Mouse (Mus musculus) embryonic stem cell, embryonic (primary cell): Measurements from ENCODE around the gene Cys1.
"Not testable (repeated sequence)": the region's sequence is repeated elsewhere in the genome, so short reads cannot be mapped to it uniquely, and the experiment has no call there.

ENCODE experiments used
- CTCF ChIA-PET, 4 experiments: fragments of 300-600 bp in 2 of 4; fragments of 350-600 bp in 2 of 4; sonication (Branson Sonifier 250); formaldehyde crosslinking; loops; one replicate each; lab custom pipeline; 2022; ENCODE audit warnings: inconsistent platforms in 2 of 4; lab: Charles Lee
- POLR2A ChIA-PET, 4 experiments: fragments of 300-600 bp in 2 of 4; fragments of 350-600 bp in 2 of 4; sonication (Branson Sonifier 250); formaldehyde crosslinking; loops; one replicate each; lab custom pipeline; 2022; ENCODE audit warnings: antibody characterized with exemption in 4 of 4, inconsistent platforms in 1 of 4; lab: Charles Lee

Cys1 gene

DNA sequence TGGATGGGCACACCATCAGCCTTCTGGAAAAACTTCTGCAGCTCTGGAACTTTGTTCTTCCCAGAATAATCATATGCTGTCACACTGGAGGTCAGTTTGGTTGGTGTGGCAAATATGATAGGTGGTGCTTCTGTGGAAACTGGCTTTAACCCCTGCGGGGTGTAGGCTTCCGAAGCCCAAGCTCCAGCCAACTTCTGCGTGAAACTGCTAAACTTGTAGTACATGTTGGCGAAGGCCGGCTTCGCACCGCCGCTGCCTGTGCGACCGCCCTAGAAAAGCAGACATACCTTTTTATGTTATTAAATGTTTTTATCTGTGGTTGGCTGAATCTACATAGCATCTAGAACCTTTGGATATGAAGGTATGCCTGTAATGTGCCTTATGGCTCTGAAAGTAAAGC is 42.8 kb downstream of the Cys1 start:
- CTCF ChIA-PET = not testable (repeated sequence)
- POLR2A ChIA-PET = interaction anchor here in 1 of 4 experiments (1.5 to 1.6 kb wide), 2 partner anchors 11 to 13 kb away, joined by 4 to 6 read pairs; no protein-coding TSS in a partner anchor

DNA sequence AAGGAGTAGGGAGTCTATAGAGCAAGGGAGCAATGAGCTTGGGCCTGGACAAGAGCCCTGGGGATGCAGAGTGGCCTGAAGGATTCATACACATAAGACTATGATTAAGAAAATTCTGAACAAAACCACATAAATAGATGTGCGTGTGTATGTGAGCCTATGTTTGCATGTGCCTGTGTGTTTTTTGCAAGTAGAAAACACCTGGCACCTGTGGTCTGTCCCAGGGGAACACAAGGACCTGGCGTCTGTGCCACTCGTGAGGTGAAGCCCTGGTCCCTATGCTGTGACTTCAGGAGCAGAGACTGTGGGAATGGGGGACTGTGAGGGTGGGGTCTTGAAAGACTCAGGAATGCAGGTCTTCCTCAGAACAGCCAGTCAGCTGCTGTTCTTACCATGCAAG is 47.0 kb downstream of the Cys1 start:
- CTCF ChIA-PET = interaction anchor here in 2 of 4 experiments (0.7 to 2.1 kb wide), 8 partner anchors 8 to 70 kb away, joined by 3 to 6 read pairs (median 3); partner anchors contain the start of gene Grhl1 (in 1 of the 2)
- POLR2A ChIA-PET = interaction anchor here in 3 of 4 experiments (0.8 to 4.1 kb wide), 16 partner anchors 7 to 74 kb away, joined by 3 to 41 read pairs (median 4); partner anchors contain the start of genes Klf11 (in 2 of the 3) and Rrm2 (in 1 of the 3)

DNA sequence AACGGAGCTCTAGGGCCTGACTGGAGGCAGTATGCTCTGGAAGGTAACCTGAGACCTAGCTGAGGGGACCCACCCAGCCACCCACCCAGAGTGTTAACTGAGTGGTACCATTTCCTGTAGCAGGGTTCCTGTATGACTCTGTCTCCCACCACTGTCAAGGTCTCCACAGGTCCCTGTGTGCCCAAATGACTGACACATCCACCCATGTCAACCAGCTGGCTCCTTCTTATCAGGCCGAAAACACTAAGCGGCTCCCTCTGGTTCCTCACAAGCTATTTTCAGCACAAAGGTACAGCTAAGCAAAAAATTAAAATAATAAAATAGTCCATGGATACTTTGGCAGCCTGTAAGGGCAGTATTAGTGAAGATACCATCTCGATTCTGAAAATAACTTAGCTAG is 47.4 kb downstream of the Cys1 start:
- POLR2A ChIA-PET = interaction anchor here (0.6 to 4.1 kb wide), 17 partner anchors 8 to 329 kb away, joined by 3 to 41 read pairs (median 4); partner anchors contain the start of genes Klf11 (in 2 of the 4) and Rrm2 (in 1 of the 4)
- CTCF ChIA-PET = interaction anchor here in 3 of 4 experiments (0.6 to 2.1 kb wide), 11 partner anchors 8 to 457 kb away, joined by 3 to 14 read pairs (median 3); partner anchors contain the start of gene Grhl1 (in 1 of the 3)

DNA sequence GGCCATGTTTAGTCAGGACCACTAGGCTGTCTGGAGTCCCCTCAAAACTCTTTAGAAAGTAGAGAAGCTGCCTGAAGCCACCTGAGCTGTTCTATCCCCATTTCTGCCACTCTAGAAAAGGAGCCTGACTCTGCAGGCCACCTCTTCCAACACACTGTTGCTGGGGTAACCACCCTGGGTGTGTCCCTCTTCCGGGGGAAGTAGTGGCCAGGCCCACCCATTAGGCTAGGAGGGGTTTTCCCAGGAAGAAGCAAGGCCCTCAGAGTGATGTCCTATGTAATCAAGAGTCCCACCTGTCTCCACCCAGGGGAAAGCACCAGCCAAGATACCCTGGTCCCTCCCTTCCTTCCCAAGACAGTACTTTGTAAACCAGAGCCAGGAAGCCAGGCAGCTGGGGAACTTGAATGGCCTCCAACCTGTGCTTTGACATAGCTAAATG is 47.8 kb downstream of the Cys1 start:
- ChIA-PET CTCF (interaction anchor here in 3 of 4 experiments (0.6 to 2.1 kb wide), 11 partner anchors 8 to 458 kb away, joined by 3 to 14 read pairs (median 3); partner anchors contain the start of gene Grhl1 (in 1 of the 3)), POLR2A (interaction anchor here (0.6 to 4.1 kb wide), 16 partner anchors 8 to 330 kb away, joined by 3 to 41 read pairs (median 4); partner anchors contain the start of genes Klf11 (in 2 of the 4) and Rrm2 (in 1 of the 4))

DNA sequence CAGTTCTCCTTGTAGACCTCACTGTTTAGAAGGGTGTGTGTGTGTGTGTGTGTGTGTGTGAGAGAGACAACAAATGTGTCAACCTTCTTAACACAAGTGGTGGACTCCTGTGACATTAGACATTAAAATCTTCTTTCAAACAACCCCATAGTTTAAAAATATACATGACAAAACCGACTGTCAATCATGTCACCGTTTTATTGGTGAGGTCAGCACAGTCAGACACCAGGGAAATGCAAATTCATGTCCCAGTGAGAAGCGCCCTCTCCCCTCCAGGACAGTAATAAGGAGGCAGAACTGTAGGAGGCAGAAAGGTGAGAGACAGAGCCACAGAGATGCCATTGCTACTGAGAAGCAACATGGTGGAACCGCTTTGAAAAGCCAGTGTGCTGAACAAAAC is 49.2 kb downstream of the Cys1 start:
- POLR2A ChIA-PET = no interaction called here
- CTCF ChIA-PET = no interaction called here

DNA sequence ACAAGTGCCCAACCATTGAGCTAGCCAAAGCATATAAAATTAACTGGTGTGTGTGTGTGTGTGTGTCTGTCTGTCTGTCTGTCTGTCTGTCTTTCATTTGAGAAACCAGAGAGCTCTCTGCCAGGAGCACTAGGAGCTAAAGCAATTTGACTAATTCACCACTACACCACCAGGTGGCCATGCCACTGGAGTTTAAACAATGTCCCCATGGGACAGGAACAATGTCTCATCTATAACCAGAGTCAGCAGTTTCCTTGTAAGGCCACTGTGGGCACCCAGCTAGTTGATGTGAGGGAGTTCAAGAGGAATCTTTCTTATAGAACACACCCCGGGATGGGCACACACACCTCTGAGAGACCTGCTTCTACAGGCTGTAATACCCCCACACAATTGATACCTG is 51.4 kb downstream of the Cys1 start:
- POLR2A ChIA-PET = interaction anchor here (0.6 to 1.8 kb wide), 14 partner anchors 11 to 390 kb away, joined by 3 to 8 read pairs (median 4); partner anchors contain the start of gene Klf11 (in 1 of the 4)
- CTCF ChIA-PET = interaction anchor here (0.8 to 1.4 kb wide), 10 partner anchors 11 to 67 kb away, joined by 3 to 12 read pairs (median 4); no protein-coding TSS in a partner anchor

DNA sequence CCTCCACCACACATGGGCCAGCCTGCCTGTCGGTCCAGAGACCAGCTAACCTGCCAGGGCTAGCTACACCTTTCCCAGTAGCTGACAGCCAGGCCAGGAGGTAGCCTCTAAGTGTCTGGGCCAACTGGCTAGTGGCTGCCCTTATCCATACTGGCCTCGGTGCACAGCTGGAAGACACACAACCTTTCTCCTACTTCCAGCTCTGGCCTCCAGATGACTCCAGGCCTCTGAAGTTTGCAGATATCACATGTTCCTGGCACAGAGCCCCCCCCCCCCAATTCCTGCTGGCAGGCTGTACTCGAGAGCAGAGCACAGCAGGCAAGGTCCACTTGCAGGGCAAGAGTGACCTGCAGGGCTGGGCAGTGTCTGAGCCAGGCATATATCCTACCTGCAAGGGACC is 54.4 kb downstream of the Cys1 start:
- CTCF ChIA-PET = interaction anchor here in 3 of 4 experiments (0.6 to 0.7 kb wide), 4 partner anchors 9 to 1862 kb away, joined by 3 to 16 read pairs (median 4); no protein-coding TSS in a partner anchor
- POLR2A ChIA-PET = interaction anchor here in 3 of 4 experiments (0.6 to 2.1 kb wide), 5 partner anchors 10 to 81 kb away, joined by 3 to 18 read pairs (median 3); partner anchors contain the start of gene Rrm2 (in 1 of the 3)

DNA sequence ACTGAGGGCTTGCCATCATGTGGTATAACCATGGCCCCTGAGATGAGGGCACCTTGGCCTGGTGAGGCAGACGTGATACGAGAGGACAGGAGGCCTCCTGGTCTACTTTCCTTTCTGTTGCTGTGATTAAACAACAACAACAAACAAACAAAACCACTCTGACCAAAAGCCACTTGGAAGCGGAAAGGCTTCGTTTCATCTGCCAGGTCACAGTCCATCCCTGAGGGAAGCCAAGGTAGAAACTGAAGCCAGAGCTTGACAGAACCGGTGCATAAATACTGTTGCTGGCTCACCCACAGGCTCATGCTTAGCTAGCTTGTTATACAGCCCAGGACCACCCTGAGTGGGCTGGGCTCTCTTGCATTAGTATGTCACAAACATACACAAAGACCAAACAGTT is 55.2 kb downstream of the Cys1 start:
- POLR2A ChIA-PET = interaction anchor here in 1 of 4 experiments (1.7 kb wide), 2 partner anchors 8 to 25 kb away, joined by 4 to 5 read pairs; no protein-coding TSS in a partner anchor
- CTCF ChIA-PET = no interaction called here

DNA sequence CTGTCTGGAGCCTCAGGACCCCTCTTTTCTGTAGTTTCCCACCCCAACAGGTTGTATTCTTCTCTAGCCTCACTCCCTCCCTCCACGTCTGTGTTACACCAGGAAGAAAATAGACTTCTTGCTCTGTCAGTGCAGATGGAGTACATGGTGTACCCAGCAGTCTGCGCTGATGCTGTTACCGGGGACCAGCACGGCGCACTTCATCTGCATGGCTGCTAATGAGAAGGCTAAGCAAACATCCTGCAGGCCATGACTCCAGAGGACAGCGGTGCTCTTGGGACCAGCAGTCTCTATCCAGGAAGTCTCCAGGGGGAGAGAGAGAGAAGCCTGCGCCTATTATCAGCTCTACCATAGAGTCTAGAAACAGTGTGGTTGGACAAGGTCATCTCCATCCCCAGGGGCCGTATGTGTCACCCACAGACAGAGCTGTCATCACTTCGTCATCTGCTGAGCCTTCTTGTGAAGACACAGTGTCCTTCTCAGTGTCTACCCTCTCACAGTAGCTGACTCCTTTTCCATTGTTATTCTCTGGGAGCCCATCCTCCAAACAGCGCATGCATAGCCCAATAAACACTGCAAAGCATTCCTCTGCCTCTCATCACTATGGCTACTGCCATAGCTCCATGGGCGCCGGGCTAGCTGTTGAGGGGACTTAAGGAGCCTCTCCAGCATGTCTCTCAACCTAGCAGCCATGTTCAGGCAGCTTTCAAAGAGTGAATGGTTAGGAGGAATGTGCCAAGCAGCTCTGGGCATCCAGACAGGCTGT is 57.9 kb downstream of the Cys1 start:
- ChIA-PET POLR2A (interaction anchor here in 3 of 4 experiments (0.9 to 2.7 kb wide), 6 partner anchors 8 to 84 kb away, joined by 3 to 13 read pairs (median 4); partner anchors contain the start of genes Klf11 (in 2 of the 3), Grhl1 (in 1 of the 3) and Rrm2 (in 1 of the 3)), CTCF (interaction anchor here in 3 of 4 experiments (1.3 to 1.7 kb wide), 5 partner anchors 20 to 52 kb away, joined by 4 to 5 read pairs (median 5); no protein-coding TSS in a partner anchor)

DNA sequence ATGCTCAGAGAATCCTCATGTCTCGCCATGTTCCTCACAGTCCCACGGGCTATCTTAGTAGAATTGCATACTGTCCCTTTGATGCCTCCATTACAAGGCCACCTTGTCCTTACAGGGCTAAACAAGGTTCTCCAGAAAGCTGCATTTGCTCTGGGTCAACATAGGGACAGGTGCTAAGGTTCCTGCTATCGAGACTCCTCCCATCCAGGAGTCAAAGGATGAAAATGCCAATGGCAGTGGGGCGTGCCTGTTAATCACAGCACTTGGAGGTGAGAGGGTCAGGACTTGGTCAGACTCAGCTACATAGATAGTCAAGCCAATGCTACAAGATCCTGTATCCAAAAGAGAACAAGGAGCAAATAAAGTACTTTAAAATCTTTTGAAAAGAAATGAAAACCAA is 62.2 kb downstream of the Cys1 start:
- POLR2A ChIA-PET = interaction anchor here in 1 of 4 experiments (1.1 kb wide), 1 partner anchor 152 kb away, joined by 3 read pairs; no protein-coding TSS in a partner anchor

More for the DNA sequence above, 62.2 kb downstream of the Cys1 start:
- CTCF ChIA-PET = interaction anchor here in 1 of 4 experiments (1.4 kb wide), 1 partner anchor 11 kb away, joined by 4 read pairs; no protein-coding TSS in a partner anchor
